Mouse (Mus musculus): ENCODE data around the gene Bola1. TPM values are rescaled to one million over a fixed set of nuclear protein-coding genes. Genes with fewer than 3 reads are reported as not detected.

Bola1 gene
- polyA plus RNA-seq (2021; fragmentation: Nextera tagmentation) = 77.8 and 84.9 TPM in 2 replicates
- long read RNA-seq, experiment 1, transcript Bola1-201 (2 exons, 729 nt) = major isoform, 42 of 54 reads
- long read RNA-seq, experiment 1, partial matches to known transcripts = 0 of 54 reads
- long read RNA-seq, experiment 1, other reads (novel, unspliced or antisense) = 12 of 54 reads
- long read RNA-seq, experiment 2, partial matches to known transcripts = 0 of 3 reads
- long read RNA-seq, experiment 2, other reads (novel, unspliced or antisense) = 1 of 3 reads

GRCm38 (mm10) chr3:96219661-96220130, at the start of gene Bola1, which contains the start of gene Hist2h2ab:
TSS of gene Bola1 (minus strand) at chr3:96219709.
TSS of gene Hist2h2ab (plus strand) at chr3:96219865.

GRCm38 (mm10) chr3:96268051-96268775, 48.7 kb upstream of the Bola1 start, which contains the start of gene Hist2h3b:
TSS of gene Hist2h3b (plus strand) at chr3:96268654.

DNA sequence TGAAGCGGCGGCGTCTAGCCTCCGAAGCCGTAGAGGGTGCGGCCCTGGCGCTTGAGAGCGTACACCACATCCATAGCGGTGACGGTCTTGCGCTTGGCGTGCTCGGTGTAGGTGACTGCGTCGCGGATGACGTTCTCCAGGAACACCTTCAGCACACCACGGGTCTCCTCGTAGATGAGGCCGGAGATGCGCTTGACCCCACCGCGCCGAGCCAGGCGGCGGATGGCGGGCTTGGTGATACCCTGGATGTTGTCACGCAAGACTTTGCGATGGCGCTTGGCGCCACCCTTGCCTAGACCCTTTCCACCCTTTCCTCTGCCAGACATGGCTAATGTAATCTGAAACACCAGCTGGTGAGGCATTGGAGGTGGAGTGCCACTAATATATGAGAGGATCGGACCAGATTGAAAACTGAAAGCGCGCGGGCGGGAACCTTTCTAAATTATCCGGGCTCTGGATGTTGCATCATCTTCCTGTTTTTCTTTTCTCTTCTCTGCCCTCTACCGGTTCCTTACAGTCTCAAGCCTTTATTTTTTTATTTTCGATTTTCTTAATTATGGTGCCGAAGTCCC, 43.6 kb upstream of the Bola1 start, which contains the start of gene Hist2h4:
Gene Hist2h4, minus strand, starts transcription at position 333 of the 572 bp plus-strand sequence.

GRCm38 (mm10) chr3:96246427-96246856, 26.9 kb upstream of the Bola1 start, which contains the start of gene Hist2h3c1:
TSS of gene Hist2h3c1 (plus strand) at chr3:96246685.

GRCm38 (mm10) chr3:96245003-96245886, 25.7 kb upstream of the Bola1 start, which contains the start of gene Hist2h2aa1:
TSS of gene Hist2h2aa1 (plus strand) at chr3:96245497.

DNA sequence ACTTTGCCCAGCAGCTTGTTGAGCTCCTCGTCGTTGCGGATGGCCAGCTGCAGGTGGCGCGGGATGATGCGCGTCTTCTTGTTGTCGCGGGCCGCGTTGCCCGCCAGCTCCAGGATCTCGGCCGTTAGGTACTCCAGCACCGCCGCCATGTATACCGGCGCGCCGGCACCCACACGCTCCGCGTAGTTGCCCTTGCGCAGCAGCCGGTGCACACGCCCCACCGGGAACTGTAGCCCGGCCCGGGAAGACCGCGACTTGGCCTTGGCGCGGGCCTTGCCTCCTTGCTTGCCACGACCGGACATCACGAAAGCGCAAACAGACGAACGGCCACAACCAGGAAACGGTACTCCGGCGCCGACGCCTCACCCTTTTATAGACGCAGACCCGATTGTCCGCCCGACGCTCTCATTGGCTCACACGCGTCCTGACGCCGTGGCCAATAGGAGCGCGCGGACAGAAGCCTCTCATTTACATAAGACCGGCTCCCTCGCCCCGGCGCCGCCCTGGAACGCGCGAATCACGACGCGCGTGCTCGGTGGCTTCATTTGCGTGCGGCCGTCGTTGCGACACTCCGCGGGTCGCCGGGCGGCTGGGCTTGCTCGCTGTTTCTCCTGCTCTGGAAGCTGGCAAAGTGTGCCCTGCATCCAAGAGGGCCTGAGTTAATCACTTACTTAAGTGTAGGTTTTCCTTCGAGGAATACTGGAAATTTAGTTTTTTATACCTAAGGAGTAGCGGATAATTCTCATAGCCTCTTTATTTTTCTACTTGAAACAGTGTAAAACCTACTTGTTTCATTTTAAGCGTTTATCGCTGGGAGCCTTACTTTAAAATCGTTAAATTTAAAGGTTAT, 20.7 kb upstream of the Bola1 start, which contains the start of gene Hist2h2aa2:
Gene Hist2h2aa2, minus strand, starts transcription at position 328 of the 850 bp plus-strand sequence.

GRCm38 (mm10) chr3:96238954-96239793, 19.7 kb upstream of the Bola1 start, which contains the start of gene Hist2h3c2:
TSS of gene Hist2h3c2 (minus strand) at chr3:96239127.

GRCm38 (mm10) chr3:96220765-96221639, 1.5 kb upstream of the Bola1 start, which contains the start of the genes Hist2h2ac and Hist2h2be:
TSS of gene Hist2h2ac (minus strand) at chr3:96220880.
TSS of gene Hist2h2be (plus strand) at chr3:96221119.

DNA sequence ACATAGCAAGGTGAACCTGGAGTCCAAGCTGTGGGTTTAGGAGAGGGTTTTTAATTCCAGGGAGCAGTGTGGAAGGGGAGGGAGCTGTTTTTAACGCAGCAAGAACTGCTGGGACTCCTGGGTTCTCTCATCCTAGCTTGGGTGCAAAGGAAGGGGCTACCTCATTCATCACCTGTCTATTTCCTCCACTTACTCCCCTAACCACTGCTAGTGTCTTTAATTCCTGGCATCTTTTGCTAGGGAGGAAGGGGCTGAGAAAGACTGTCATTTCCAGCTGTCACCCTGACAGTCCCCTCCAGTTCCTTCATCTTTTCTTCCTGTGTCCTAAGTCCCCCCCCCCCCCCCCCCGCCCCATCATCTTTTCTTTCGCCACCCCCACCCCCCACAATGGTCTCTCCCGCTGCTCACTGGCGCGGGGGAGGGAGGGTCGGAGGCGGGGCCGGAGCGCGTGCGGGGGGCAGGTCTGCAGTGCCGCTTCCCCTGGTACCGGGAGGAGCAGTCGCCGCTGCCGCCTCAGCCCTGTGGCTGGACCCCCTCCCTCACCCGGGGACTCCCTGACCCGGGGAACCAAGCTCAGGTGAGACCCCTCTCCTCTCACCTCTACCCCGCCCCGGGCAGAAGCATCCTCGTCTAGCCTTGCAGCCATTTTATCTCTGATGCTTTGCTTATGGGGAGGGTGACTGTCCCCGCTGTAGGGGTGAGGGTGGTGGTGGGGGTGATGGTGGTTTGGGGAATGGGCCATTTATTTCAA, 38.6 kb downstream of the Bola1 start, which contains the start of gene Sv2a:
Gene Sv2a, plus strand, starts transcription at position 425 of the 751 bp plus-strand sequence.

DNA sequence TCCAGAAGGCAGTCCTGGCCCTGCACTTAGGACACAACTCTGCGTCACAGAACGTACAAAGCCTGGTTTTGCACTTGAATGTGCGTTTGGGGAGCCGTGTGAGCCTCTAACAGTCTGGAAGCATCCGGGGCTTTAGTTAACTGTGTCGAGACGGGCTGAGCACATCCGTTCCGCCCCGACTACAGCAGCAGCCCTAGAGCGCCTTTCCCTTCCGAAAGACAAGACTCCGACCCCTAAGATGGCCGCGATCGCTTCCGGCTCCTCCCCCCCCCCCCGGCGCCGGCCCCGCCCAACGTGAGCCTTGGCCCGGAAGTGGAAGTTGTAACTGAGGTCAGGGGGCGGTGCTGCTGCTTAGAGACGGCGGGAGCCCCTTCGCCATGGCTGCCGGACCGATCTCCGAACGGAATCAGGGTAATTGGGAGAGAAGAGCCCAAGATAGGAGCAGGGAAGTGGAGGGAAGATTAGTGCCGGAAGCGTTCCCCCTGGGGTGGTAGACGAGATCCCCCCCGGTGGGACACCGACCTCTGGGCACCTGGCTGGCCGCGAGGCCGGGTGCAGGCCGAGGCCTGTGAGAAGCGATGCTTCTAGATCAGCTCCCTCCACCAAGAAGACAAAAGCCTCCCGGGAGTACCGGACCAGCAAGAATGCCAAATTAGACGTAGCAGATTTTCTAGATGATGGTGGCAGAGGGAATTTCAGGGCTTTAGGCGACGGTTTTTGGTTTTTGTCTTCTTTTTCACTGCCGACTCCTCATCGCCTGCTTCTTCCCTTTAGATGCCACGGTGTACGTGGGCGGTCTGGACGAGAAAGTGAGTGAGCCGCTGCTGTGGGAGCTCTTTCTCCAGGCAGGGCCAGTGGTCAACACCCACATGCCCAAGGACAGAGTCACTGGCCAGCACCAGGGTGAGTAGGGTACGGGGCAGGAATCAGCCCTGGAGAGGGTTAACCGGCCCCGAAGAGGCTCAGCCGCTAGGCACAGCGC, 47.0 kb downstream of the Bola1 start, which contains the start of gene Sf3b4:
Gene Sf3b4, plus strand, starts transcription at position 136 of the 982 bp plus-strand sequence.

GRCm38 (mm10) chr3:96161869-96162840, 57.4 kb downstream of the Bola1 start, which contains the start of gene Mtmr11:
TSS of gene Mtmr11 (plus strand) at chr3:96162004.

